Mouse (Mus musculus): ENCODE measurements around the gene Stmnd1. TPM values are rescaled to one million over a fixed set of nuclear protein-coding genes. Genes with fewer than 3 reads are reported as not detected.

Stmnd1 gene
- polyA plus RNA-seq, 1 experiment, result not detected

DNA sequence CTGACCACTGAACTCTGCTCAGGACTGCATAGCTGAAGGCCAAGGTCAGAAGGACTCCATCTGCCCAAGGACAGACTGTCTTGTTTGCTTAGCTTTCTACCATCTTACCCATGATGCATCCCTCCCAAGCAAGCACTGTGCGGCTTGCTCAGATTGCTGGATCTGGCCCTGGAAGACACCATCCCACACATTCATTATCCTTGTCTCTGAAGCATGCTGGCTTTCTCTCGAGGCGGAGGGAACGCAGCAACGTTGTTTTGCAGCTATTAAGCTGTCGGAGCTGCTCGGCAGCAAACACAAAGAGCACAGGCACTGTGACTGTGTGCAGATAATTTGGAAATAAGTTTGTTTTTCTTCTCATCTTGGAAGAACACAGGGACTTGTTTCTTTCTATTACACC, 69.7 kb downstream of the Stmnd1 start:
- DNase-seq (ENCODE audit: low read depth), result peak; percentile 45
- no peak for TF ChIP-seq CTCF (IDR thresholded peaks at IDR 0.05; ENCODE audit: borderline replicate concordance, extremely low read depth, insufficient read depth, insufficient read length)
- no peak for TF ChIP-seq POLR2A (IDR thresholded peaks at IDR 0.05; ENCODE audit: borderline replicate concordance, extremely low read depth, insufficient read depth, insufficient read length, poor library complexity, severe bottlenecking)

DNA sequence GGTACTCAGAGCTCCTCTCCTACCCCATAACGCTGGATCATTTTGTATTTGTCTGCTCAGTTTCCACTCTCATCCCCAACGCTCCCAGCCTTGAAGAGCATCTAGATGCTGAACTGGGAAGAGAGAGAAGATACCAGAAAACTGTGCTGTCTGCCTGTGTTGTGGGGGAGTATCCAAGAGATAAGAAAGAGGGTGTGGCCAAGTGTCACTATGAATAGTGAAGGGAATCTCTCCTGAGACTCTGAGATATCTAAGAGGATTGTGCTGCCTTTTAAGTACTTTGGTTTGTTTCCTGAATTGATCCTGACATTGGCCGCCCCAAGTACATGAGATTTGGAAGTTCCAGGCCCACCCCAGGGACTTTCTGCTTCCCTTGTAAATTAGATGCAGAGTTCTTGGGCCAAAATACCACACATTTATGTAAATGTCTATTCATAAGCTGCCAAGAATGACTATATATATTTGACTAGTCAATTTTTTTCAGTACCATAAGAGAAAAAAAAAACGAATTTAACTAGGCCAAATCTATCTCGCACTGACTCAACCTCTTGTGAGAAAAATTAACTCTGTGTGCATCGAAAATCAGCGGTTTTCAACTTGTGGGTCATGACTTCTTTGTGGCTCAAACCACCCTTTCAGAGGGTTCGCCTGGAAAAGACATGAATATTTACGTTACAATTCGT, 73.5 kb downstream of the Stmnd1 start:
- DNase-seq (ENCODE audit: low read depth), result no peak
- TF ChIP-seq POLR2A (IDR thresholded peaks at IDR 0.05; ENCODE audit: borderline replicate concordance, extremely low read depth, insufficient read depth, insufficient read length, poor library complexity, severe bottlenecking), result no peak
- no peak for TF ChIP-seq CTCF (IDR thresholded peaks at IDR 0.05; ENCODE audit: borderline replicate concordance, extremely low read depth, insufficient read depth, insufficient read length)

DNA sequence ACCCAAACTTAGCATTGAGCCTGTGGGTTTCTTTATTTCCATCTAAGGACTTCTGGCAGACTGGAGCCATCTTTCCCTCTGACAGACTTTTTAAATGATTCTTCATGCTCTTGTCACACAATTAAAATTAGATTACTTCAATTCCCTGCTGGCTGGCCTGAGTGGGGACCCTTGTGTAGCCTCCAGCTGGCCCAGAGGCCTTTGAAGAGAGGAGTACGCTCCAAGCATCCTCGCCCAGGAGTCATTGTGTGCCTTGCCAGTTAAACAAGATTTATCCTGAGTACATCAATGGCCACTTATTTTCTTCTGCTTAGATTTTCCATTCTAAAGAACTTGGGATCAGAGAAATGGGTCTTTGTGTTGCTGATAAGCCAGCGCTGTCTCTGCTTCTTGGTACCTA, 76.1 kb downstream of the Stmnd1 start:
- no peak for TF ChIP-seq CTCF (IDR thresholded peaks at IDR 0.05; ENCODE audit: borderline replicate concordance, extremely low read depth, insufficient read depth, insufficient read length)
- no peak for TF ChIP-seq POLR2A (IDR thresholded peaks at IDR 0.05; ENCODE audit: borderline replicate concordance, extremely low read depth, insufficient read depth, insufficient read length, poor library complexity, severe bottlenecking)
- DNase-seq (ENCODE audit: low read depth), result peak; percentile 81

Other genes starting within 250 kb of the Stmnd1 start
- gene Rbm24, start 144.7 kb downstream of the Stmnd1 start, polyA plus RNA-seq (2012; rRNA removed), result 8.3 and 15.2 TPM in 2 replicates
- gene Cap2, start 228.1 kb downstream of the Stmnd1 start, polyA plus RNA-seq (2012; rRNA removed), result 13.0 and 18.3 TPM in 2 replicates

Measured in brain, embryonic 14.5 days (tissue).